Comparison of ENCODE assay signal across 8 mouse cellular contexts in genomic region chr17:34116736-34117370, GRCm38 (mm10). TPM values are rescaled to one million over a fixed set of nuclear protein-coding genes. Genes with fewer than 3 reads are reported as not detected.
DNase-seq lines count a peak whose midpoint lies in the region; ATAC-seq and TF ChIP-seq lines count a peak whose summit lies in the region.

No protein-coding gene starts in this region.

- TF ChIP-seq POLR2A in heart, adult 2 months (IDR thresholded peaks at IDR 0.05; ENCODE audit: insufficient read depth, low read depth, low read length) = no peak

- 6% methylated on average over 7 of the region's 7 CpGs for WGBS in heart, adult 2 months
- WGBS in liver, embryonic 14.5 days (ENCODE audit: insufficient replicate concordance) = 50% methylated on average over 7 of the region's 7 CpGs

- no peak for TF ChIP-seq EP300 in heart, adult 2 months (IDR thresholded peaks at IDR 0.05; ENCODE audit: insufficient read depth, low read depth, low read length)
- TF ChIP-seq EP300 in liver, embryonic 14.5 days (IDR thresholded peaks at IDR 0.05; ENCODE audit: low read depth) = no peak

- intact Hi-C loops in heart, adult 2 months (cut with DNase I) = loop anchor here (5.0 to 10.0 kb wide), 2 partner anchors 85 to 488 kb away; partner anchors contain the start of genes Agpat1, Rnf5, Rxrb and Slc39a7
- intact Hi-C loops in heart, postnatal 25 days (cut with DNase I) = loop anchor here (5.0 kb wide), 1 partner anchor 90 kb away; the partner anchor contains the start of gene H2-Ke6

- peak overlapping the region; percentile 0; the same call in 1 of the 2 replicates for H3K9ac ChIP-seq in heart, adult 2 months (ENCODE audit: low read depth, low read length)
- H3K9ac ChIP-seq in ES-E14 (ENCODE audit: insufficient read depth, low read depth, low read length, poor library complexity, severe bottlenecking) = peak overlapping the region; percentile 65
- peak overlapping the region; percentile 92 for H3K9ac ChIP-seq in liver, embryonic 14.5 days (replicated peaks)

- peak overlapping the region; percentile 80; the same call in 1 of the 2 replicates for H3K27ac ChIP-seq in heart, adult 2 months
- H3K27ac ChIP-seq in ES-E14 (ENCODE audit: insufficient read depth, low read depth, low read length, poor library complexity, severe bottlenecking) = no peak overlapping the region
- H3K27ac ChIP-seq in liver, embryonic 14.5 days = no peak overlapping the region

- H3K4me2 ChIP-seq in liver, embryonic 14.5 days (ENCODE audit: low read depth) = peak overlapping the region; percentile 97

- peaks cover 35% of the 10 kb centered on the region for H3K36me3 ChIP-seq in heart, adult 2 months (ENCODE audit: control insufficient read depth, insufficient read depth, low read length)
- H3K36me3 ChIP-seq in ES-E14 (ENCODE audit: control insufficient read depth, insufficient read depth, low read length, poor library complexity, severe bottlenecking) = peaks cover 74% of the 10 kb centered on the region
- H3K36me3 ChIP-seq in liver, embryonic 14.5 days (replicated peaks; ENCODE audit: control insufficient read depth, insufficient read depth, low read depth) = peaks cover 69% of the 10 kb centered on the region

- H3K4me3 ChIP-seq in heart, adult 2 months = peak overlapping the region; percentile 72
- peak overlapping the region; percentile 83 to 99 for H3K4me3 ChIP-seq in ES-E14 (ENCODE audit: insufficient read depth in 1 of 2, low read depth in 1 of 2, low read length in 2 of 2, poor library complexity in 1 of 2, severe bottlenecking in 1 of 2)
- peak overlapping the region; percentile 88 to 97 for H3K4me3 ChIP-seq in liver, embryonic 14.5 days (ENCODE audit: insufficient read depth in 1 of 2, low read depth in 2 of 2, low read length in 2 of 2)

- no peaks in the 10 kb centered on the region for H3K27me3 ChIP-seq in heart, adult 2 months (ENCODE audit: control insufficient read depth, insufficient read depth, low read length)
- H3K27me3 ChIP-seq in liver, embryonic 14.5 days (ENCODE audit: control insufficient read depth, insufficient read depth, low read length) = no peaks in the 10 kb centered on the region

- no peak for TF ChIP-seq CTCF in heart, adult 2 months (IDR thresholded peaks at IDR 0.05)
- TF ChIP-seq CTCF in liver, embryonic 14.5 days (IDR thresholded peaks at IDR 0.05; ENCODE audit: low read depth) = no peak

- in situ Hi-C loops in ES-E14 (cut with MboI; ENCODE audit: low sequenced_read_pairs in 2 of 2, unreplicated experiment in 2 of 2) = no loop called here

- H3K79me2 ChIP-seq in heart, adult 2 months (replicated peaks; ENCODE audit: control insufficient read depth, insufficient read depth, low read length) = peaks cover 2% of the 10 kb centered on the region

- 0 out of 2 replicates have a peak, but pooled peaks have one; percentile 9 for ATAC-seq in granulocyte monocyte progenitor cell, adult 5-6 weeks (replicated peaks; ENCODE audit: poor library complexity, severe bottlenecking)
- ATAC-seq in liver, embryonic 14.5 days (ENCODE audit: insufficient read depth) = no peak
- no peak for ATAC-seq in erythroid progenitor cell, adult 5-6 weeks (replicated peaks; ENCODE audit: low FRiP score, poor library complexity, severe bottlenecking)

- H3K4me1 ChIP-seq in heart, adult 2 months (ENCODE audit: control insufficient read depth, insufficient read depth, low read length) = 0 out of 2 replicates have a peak, but pooled peaks cover 2% of the 10 kb centered on the region
- H3K4me1 ChIP-seq in ES-E14 (ENCODE audit: control insufficient read depth in 2 of 2, insufficient read depth in 2 of 2, low read length in 2 of 2, poor library complexity in 1 of 2) = peaks cover 0 to 2% of the 10 kb centered on the region in 2 experiments; a peak in 1 of 4 replicates
- peaks cover 9 to 14% of the 10 kb centered on the region in 2 experiments for H3K4me1 ChIP-seq in liver, embryonic 14.5 days (replicated peaks; ENCODE audit: control insufficient read depth in 2 of 2, insufficient read depth in 2 of 2, low read length in 1 of 2)

- DNase-seq in heart, adult 2 months = peak; percentile 45 to 47
- no peak for DNase-seq in heart, postnatal 25 days (ENCODE audit: low spot score)
- no peak for DNase-seq in ES-E14 (ENCODE audit: low read depth, low spot score)
- no peak for DNase-seq in liver, embryonic 14.5 days (ENCODE audit: low read depth in 3 of 3, low spot score in 3 of 3)
- DNase-seq in frontal cortex, postnatal 14 days (ENCODE audit: low spot score in 2 of 2) = no peak
- DNase-seq in layer of hippocampus, adult 18-20 months (ENCODE audit: low spot score in 2 of 2) = no peak

- no peaks in the 10 kb centered on the region for H3K9me3 ChIP-seq in ES-E14 (ENCODE audit: control insufficient read depth, insufficient read depth, low read depth, low read length)
- H3K9me3 ChIP-seq in liver, embryonic 14.5 days (ENCODE audit: control insufficient read depth, low read length) = no peaks in the 10 kb centered on the region

TF ChIP-seq in ES-E14, 5 proteins besides CTCF, POLR2A, EP300 and RAD21 (continues in another document):
- TF ChIP-seq ZC3H11A (IDR thresholded peaks at IDR 0.05; ENCODE audit: borderline replicate concordance, low read depth, low read length) = no peak
- TF ChIP-seq ZNF384 (IDR thresholded peaks at IDR 0.05; ENCODE audit: low read depth, low read length) = no peak

RNA-seq across cellular contexts. Expression of gene H2-DMa, which starts 2.5 kb away (rescaled TPM):
- 1 to 10 TPM; 4.0 to 7.5 TPM for total RNA-seq in heart, adult 2 months (2021)
- polyA plus RNA-seq in heart, adult 2 months (2012; rRNA removed) = 12.2 and 21.3 TPM in 2 replicates
- 1 to 10 TPM; 3.7 to 4.5 TPM for total RNA-seq in heart, postnatal 25 days (2021)
- 18.5 and 24.5 TPM in 2 replicates for total RNA-seq in ES-E14 (2012; rRNA removed)
- total RNA-seq in granulocyte monocyte progenitor cell, adult 5-6 weeks (2014; fragmentation: Nextera tagmentation) = 97.2 and 116 TPM in 2 replicates
- 40.2 and 41.8 TPM in 2 replicates for total RNA-seq in granulocyte monocyte progenitor cell, adult 5-6 weeks (2017)
- 2.5 and 3.1 TPM in 2 replicates for polyA plus RNA-seq in liver, embryonic 14.5 days (2012; rRNA removed)
- polyA plus RNA-seq in liver, embryonic 14.5 days (2014; fragmentation: Nextera tagmentation; extraction: Ambion mirVana) = 4.4 and 5.5 TPM in 2 replicates
- 14.4 and 17.2 TPM in 2 replicates for total RNA-seq in erythroid progenitor cell, adult 5-6 weeks (2015; ENCODE audit: low replicate concordance)
- 12.3 and 20.4 TPM in 2 replicates for total RNA-seq in erythroid progenitor cell, adult 5-6 weeks (2017; ENCODE audit: low replicate concordance)
- 10 to 100 TPM; 27.4 to 32.5 TPM for total RNA-seq in layer of hippocampus, adult 18-20 months (2021)

RNA-seq across cellular contexts. Expression of gene Brd2, which starts 5.6 kb away (rescaled TPM):
- total RNA-seq in heart, adult 2 months (2021) = 10 to 100 TPM; 67.6 to 71.1 TPM
- polyA plus RNA-seq in heart, adult 2 months (2012; rRNA removed) = 78.9 and 118 TPM in 2 replicates
- 10 to 100 TPM; 72.9 to 75.8 TPM for total RNA-seq in heart, postnatal 25 days (2021)
- 257 and 321 TPM in 2 replicates for total RNA-seq in ES-E14 (2012; rRNA removed)
- 165 and 218 TPM in 2 replicates for total RNA-seq in granulocyte monocyte progenitor cell, adult 5-6 weeks (2014; fragmentation: Nextera tagmentation)
- 273 and 284 TPM in 2 replicates for total RNA-seq in granulocyte monocyte progenitor cell, adult 5-6 weeks (2017)
- 46.8 and 48.7 TPM in 2 replicates for polyA plus RNA-seq in liver, embryonic 14.5 days (2012; rRNA removed)
- polyA plus RNA-seq in liver, embryonic 14.5 days (2014; fragmentation: Nextera tagmentation; extraction: Ambion mirVana) = 28.8 and 37.5 TPM in 2 replicates
- total RNA-seq in erythroid progenitor cell, adult 5-6 weeks (2015; ENCODE audit: low replicate concordance) = 199 and 208 TPM in 2 replicates
- 191 and 208 TPM in 2 replicates for total RNA-seq in erythroid progenitor cell, adult 5-6 weeks (2017; ENCODE audit: low replicate concordance)
- 100 to 1,000 TPM; 184 to 185 TPM for total RNA-seq in layer of hippocampus, adult 18-20 months (2021)

RNA-seq across cellular contexts. Expression of gene H2-Oa, which starts 24.7 kb away (rescaled TPM):
- total RNA-seq in heart, adult 2 months (2021) = under 1 TPM; 0.20 to 0.29 TPM
- polyA plus RNA-seq in heart, adult 2 months (2012; rRNA removed) = 0.79 and 3.2 TPM in 2 replicates
- total RNA-seq in heart, postnatal 25 days (2021) = not detected
- total RNA-seq in ES-E14 (2012; rRNA removed) = 0.54 TPM in 1 of 2 replicates, not detected in the other
- 6.4 and 15.0 TPM in 2 replicates for total RNA-seq in granulocyte monocyte progenitor cell, adult 5-6 weeks (2014; fragmentation: Nextera tagmentation)
- total RNA-seq in granulocyte monocyte progenitor cell, adult 5-6 weeks (2017) = 1.7 and 7.6 TPM in 2 replicates
- polyA plus RNA-seq in liver, embryonic 14.5 days (2012; rRNA removed) = 0.45 and 0.51 TPM in 2 replicates
- 0.29 and 0.51 TPM in 2 replicates for polyA plus RNA-seq in liver, embryonic 14.5 days (2014; fragmentation: Nextera tagmentation; extraction: Ambion mirVana)
- not detected in 2 replicates for total RNA-seq in erythroid progenitor cell, adult 5-6 weeks (2015; ENCODE audit: low replicate concordance)
- total RNA-seq in erythroid progenitor cell, adult 5-6 weeks (2017; ENCODE audit: low replicate concordance) = 0.39 and 1.5 TPM in 2 replicates
- not detected for total RNA-seq in layer of hippocampus, adult 18-20 months (2021)

RNA-seq across cellular contexts. Expression of gene H2-DMb2, which starts 26.3 kb away (rescaled TPM):
- 1 to 10 TPM; 2.1 to 2.3 TPM for total RNA-seq in heart, adult 2 months (2021)
- 2.3 and 7.6 TPM in 2 replicates for polyA plus RNA-seq in heart, adult 2 months (2012; rRNA removed)
- total RNA-seq in heart, postnatal 25 days (2021) = 1 to 10 TPM in 1 of 2 experiments, under 1 TPM in 1; 0.91 to 1.6 TPM
- 0.31 TPM in 1 of 2 replicates, not detected in the other for total RNA-seq in ES-E14 (2012; rRNA removed)
- 3.2 and 3.6 TPM in 2 replicates for total RNA-seq in granulocyte monocyte progenitor cell, adult 5-6 weeks (2014; fragmentation: Nextera tagmentation)
- total RNA-seq in granulocyte monocyte progenitor cell, adult 5-6 weeks (2017) = 3.8 and 7.1 TPM in 2 replicates
- polyA plus RNA-seq in liver, embryonic 14.5 days (2012; rRNA removed) = 0.40 and 0.58 TPM in 2 replicates
- 0.13 and 0.33 TPM in 2 replicates for polyA plus RNA-seq in liver, embryonic 14.5 days (2014; fragmentation: Nextera tagmentation; extraction: Ambion mirVana)
- total RNA-seq in erythroid progenitor cell, adult 5-6 weeks (2015; ENCODE audit: low replicate concordance) = 3.2 and 4.6 TPM in 2 replicates
- 2.0 and 2.8 TPM in 2 replicates for total RNA-seq in erythroid progenitor cell, adult 5-6 weeks (2017; ENCODE audit: low replicate concordance)
- total RNA-seq in layer of hippocampus, adult 18-20 months (2021) = 1 to 10 TPM; 1.3 to 1.6 TPM

RNA-seq across cellular contexts. Expression of gene H2-DMb1, which starts 36.0 kb away (rescaled TPM):
- total RNA-seq in heart, adult 2 months (2021) = 1 to 10 TPM; 1.6 to 2.2 TPM
- 8.9 and 19.1 TPM in 2 replicates for polyA plus RNA-seq in heart, adult 2 months (2012; rRNA removed)
- total RNA-seq in heart, postnatal 25 days (2021) = 1 to 10 TPM; 1.1 to 1.3 TPM
- total RNA-seq in ES-E14 (2012; rRNA removed) = 3.1 and 5.0 TPM in 2 replicates
- 55.3 and 56.9 TPM in 2 replicates for total RNA-seq in granulocyte monocyte progenitor cell, adult 5-6 weeks (2014; fragmentation: Nextera tagmentation)
- total RNA-seq in granulocyte monocyte progenitor cell, adult 5-6 weeks (2017) = 47.9 and 48.5 TPM in 2 replicates
- 1.2 TPM in 2 replicates for polyA plus RNA-seq in liver, embryonic 14.5 days (2012; rRNA removed)
- polyA plus RNA-seq in liver, embryonic 14.5 days (2014; fragmentation: Nextera tagmentation; extraction: Ambion mirVana) = 0.79 and 0.86 TPM in 2 replicates
- total RNA-seq in erythroid progenitor cell, adult 5-6 weeks (2015; ENCODE audit: low replicate concordance) = 18.0 and 34.8 TPM in 2 replicates
- total RNA-seq in erythroid progenitor cell, adult 5-6 weeks (2017; ENCODE audit: low replicate concordance) = 3.9 and 23.1 TPM in 2 replicates
- 1 to 10 TPM; 3.2 to 3.8 TPM for total RNA-seq in layer of hippocampus, adult 18-20 months (2021)

Comparison
In these comparisons a context has a peak if more than half of its experiments do, and no peak if none do; other contexts are left out.
1. DNase-seq: peak in heart, adult 2 months (2 of 2); none in heart, postnatal 25 days (single experiment), ES-E14 (single experiment), liver, embryonic 14.5 days (0 of 3), frontal cortex, postnatal 14 days (0 of 2) and layer of hippocampus, adult 18-20 months (0 of 2).
2. H3K9ac ChIP-seq: peak in every context shown above with its lines; median percentile 92 in liver, embryonic 14.5 days; 65 in ES-E14; 0 in heart, adult 2 months.
3. Peak in every context shown above with its lines, with median percentiles within 50 percentile points of each other: H3K4me3 ChIP-seq.